Mouse (Mus musculus): ENCODE results near the gene Ascc1. TPM values are rescaled to one million over a fixed set of nuclear protein-coding genes. Genes with fewer than 3 reads are reported as not detected.

Ascc1 gene
- total RNA-seq, 2 experiments from 2014 or later, result 20.5 to 23.1 TPM

DNA sequence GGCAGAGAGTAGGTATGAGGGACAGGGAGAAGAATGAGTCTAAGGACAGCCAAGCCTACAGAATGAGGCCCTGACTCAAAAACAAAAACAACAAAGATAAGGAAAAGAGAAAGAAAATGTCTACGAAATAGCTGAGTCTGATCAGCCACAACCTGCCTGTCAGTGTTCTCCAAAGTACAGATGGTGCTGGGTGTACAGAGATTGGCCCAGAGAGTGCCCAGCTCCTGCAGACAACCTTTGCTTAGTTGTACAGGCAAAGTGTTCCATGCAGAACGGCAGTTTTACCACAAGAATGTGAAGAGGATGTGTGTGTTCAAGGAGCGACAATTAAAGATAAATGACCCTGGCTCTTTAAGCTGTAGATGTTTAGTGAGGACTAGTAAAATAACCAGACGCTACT, 50.5 kb downstream of the Ascc1 start:
- no peak for DNase-seq (ENCODE audit: low spot score)
- intact Hi-C loops (cut with DNase I), result no loop called here

DNA sequence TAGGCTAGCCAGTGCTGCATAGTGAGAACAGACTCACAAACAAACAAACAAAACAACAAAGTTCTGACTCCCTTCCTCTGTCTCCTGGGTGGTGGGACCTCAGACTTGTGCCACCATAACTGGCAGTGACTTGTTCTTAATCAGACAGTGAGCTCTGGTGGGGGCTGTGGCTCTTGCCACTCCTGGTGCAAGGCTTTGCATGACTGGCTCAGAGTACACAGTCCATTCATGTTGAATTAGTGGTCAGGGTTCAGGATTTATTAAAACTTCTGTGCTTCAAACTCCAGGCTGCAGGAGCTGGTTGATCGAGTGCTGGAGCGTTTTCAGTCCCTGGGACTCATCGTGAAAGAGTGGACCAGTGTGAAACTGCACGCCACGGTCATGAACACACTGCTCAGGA, 59.6 kb downstream of the Ascc1 start:
- intact Hi-C loops (cut with DNase I), result no loop called here

DNA sequence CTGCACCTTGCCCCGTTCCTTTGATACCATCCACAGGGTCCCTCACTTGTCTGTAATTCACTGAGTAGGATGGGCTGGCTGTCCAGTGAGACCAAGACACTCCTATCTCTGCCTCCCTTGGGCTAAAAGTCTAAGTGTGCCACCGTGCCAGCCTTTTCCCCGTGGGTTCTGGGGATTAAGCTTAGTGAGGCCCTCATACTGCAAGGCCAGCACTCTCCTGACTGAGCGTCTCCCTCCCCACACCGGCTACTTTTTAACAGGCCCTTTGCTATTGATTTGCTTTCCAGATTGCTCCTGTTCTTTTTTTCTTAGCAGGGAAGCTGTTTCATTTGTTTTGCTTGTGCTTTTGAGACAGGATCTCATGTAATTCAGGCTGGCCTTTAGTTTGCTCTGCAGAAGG, 60.3 kb downstream of the Ascc1 start:
- intact Hi-C loops (cut with DNase I), result no loop called here
- DNase-seq (ENCODE audit: low spot score), result no peak

More for the DNA sequence above, 59.6 kb downstream of the Ascc1 start:
- DNase-seq (ENCODE audit: low spot score), result no peak

DNA sequence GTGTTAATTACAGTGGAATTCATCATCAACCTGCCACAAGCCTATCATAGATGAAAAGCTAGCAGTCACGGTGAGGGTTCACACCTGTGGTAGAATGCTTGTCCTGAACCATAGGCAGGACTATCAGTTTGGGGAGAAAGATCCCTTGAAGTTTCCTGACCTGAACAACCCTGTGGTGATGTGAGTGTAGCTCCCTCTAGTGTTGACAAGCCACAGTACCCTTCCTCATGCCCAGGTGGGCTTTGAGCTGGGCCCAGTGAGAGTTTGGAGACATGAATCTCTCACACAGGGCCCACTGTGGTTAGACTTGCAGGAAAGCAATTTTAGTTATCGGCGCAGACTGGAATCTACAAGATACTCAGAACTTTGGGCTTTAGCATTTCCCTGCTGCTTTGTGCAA, 63.9 kb downstream of the Ascc1 start:
- intact Hi-C loops (cut with DNase I), result loop anchor here (1.0 to 5.0 kb wide), 3 partner anchors 49 to 173 kb away; partner anchors contain the start of genes Anapc16 and Ascc1
- no peak for DNase-seq (ENCODE audit: low spot score)

DNA sequence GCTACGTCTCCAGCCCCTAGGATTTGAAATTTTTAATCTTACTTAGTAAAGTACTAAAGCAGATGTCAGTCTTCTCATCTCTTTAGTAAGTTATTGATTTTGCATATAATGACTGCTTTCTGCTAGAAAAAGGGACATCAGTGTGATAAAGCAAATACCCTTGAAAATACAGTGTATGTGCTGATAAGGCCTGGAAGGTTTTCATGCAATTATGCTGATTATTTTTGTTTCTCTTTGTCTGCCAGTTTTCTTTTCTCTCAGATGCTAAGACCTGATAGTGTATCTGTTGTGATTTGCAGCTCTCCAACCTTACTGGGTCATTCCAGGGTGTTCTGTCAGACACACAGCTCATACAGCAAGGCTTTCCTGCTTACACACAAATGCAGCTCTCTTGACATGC, 72.6 kb downstream of the Ascc1 start:
- intact Hi-C loops (cut with DNase I), result no loop called here
- DNase-seq (ENCODE audit: low spot score), result no peak

DNA sequence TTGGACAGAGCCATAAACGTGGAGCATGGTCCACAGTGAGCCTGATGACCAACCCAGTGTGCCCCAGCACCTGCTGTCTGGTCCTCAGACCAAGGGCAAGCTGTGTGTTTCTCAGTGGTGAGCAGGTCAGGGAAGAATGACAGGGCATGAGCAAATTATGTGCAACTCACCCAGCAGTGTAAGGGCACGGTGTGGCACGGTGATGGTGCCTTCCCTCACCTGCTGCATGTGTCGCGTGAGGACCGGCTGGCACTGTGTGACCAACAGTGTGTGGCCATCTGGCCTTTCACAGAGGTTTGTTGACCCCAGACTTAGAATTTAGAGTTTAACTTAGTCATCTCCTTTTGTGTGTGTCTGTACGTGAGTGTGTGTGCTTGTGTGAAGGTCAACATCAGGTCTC, 74.6 kb downstream of the Ascc1 start:
- DNase-seq (ENCODE audit: low spot score), result no peak
- intact Hi-C loops (cut with DNase I), result no loop called here

DNA sequence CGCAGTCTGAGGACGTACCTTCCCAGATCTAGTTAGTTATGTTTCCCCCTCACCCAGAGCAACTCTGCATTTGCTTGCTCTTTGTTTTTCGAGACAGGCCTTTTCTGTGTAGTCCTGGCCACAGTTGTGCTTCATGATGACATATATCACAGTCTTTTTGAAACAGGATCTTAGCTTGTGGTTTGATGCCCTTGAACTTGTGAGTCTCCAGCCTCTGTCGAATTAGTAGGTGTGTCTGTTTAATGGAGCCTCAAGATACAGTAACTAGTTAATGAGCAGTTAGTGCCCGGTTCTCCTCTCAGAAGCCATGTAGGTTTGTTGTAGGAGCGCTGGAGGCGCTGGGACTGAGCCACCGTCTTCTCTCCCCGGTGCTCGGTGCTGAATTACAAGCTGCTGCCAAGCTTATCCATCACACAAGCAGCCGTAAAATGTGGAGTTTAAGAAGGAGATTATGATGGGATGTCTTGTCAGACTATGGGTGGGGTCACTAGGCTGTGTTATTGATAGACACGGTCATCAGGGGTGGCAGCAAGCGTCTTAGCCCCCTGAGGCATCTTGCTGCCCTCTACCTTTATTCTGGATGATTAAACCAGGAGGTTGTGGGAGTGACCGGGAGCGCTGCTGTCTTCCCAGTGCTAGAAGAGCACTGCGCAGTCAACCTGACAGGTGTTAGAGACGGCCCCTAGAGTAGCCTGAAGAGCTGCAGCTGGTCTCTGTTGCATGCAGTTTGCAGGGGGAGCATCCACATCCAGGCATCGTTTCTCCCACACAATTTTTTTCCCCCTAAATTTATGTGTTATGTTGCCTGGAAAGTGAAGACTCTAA, 75.3 kb downstream of the Ascc1 start:
- no peak for DNase-seq (ENCODE audit: low spot score)
- intact Hi-C loops (cut with DNase I), result no loop called here

DNA sequence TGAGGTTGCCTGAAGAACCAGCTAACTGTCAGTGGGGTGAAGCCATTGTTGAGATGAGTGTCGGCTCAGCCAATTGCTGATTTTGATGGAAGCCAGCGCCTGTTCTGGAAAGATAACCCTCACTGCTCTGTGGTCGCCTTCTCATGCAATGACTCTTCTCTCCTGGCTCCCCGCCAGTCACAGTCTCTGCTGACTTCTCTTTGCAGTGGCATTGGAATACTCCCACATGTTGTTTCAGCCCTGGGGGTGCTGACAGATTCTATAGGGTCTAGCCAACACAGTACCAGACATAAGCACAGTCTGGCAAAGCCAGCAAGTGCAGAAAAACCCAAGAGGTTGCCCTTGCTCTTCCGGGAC, 75.9 kb downstream of the Ascc1 start:
- DNase-seq (ENCODE audit: low spot score), result peak; percentile 36
- intact Hi-C loops (cut with DNase I), result no loop called here

DNA sequence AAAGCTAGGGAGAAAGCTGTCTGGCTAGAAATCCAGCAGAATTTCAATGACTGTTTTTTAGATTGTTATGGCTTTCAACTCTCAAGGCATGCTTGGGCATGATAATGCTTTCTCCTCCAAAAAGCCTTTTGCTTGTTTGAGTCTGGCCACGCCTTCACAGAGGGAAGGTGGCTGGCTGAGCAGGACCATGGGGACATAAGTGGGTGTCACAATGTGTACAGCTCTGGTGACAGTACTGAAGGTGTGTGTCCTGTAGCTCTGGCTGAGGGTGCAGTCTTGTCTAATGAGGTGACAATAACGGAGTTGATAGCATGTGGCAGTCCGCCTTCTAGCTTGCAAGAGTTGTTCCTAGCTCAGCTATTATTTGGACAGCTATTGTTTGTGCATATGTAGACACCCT, 77.6 kb downstream of the Ascc1 start:
- no peak for DNase-seq (ENCODE audit: low spot score)

DNA sequence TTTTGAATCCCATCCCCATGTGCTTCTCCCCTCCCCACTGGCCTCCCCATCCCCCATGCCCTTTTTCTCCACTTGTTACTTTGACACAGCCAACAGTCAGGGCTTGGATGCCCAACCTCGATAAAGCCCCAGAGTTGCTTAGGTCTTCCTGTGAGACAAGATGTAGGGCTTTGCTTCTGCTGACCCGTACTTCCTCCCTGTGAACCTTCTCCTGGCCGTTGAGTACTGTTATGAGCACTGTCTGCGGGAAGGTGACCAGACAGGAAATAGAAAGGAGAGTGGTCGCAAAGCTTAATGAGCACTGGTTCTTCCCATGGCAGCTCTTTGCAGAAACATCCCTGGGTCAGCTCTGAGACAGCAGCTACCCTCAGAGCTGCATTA, 78.0 kb downstream of the Ascc1 start:
- no peak for DNase-seq (ENCODE audit: low spot score)
- intact Hi-C loops (cut with DNase I), result no loop called here

More for the DNA sequence above, 77.6 kb downstream of the Ascc1 start:
- intact Hi-C loops (cut with DNase I), result no loop called here

DNA sequence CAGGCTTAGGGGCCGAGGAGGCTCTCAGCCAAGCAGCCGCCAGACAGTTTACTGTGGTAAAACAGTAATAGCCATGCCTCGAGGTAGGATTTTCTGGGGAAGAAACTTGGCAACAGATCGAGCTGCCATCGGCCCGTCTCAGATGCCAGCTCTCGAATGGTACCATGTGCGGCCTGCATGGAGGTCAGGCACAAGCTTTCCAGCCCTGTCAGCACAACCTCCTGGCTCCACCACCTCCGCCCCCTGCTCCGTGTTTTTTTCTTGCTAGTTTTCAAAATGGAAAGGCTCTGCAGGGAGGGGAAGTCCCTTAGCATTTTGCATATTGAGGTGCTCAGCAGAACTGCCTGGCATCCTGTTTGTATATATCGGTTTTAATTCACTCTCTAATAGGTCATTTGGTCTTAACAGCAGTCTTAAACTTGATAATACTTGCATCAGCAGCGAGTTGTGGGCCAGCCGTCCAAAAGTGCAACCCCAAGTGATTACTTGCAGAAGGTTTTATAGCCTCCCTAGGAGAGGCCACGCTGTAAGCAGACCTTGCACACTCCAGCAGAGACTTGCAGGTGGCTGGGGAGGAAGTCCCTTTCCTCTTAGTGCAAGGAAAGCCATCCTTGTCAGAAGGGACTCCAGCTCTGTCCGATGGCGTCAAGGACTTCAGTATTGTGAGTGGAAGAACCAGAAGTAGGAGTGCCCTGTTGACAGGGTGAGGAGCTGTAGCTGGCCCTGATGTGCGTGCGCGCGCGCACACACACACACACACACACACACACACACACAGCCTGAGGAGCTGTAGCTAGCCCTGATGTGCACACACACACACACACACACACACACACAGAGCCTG, 78.6 kb downstream of the Ascc1 start:
- DNase-seq (ENCODE audit: low spot score), result no peak
- intact Hi-C loops (cut with DNase I), result no loop called here

DNA sequence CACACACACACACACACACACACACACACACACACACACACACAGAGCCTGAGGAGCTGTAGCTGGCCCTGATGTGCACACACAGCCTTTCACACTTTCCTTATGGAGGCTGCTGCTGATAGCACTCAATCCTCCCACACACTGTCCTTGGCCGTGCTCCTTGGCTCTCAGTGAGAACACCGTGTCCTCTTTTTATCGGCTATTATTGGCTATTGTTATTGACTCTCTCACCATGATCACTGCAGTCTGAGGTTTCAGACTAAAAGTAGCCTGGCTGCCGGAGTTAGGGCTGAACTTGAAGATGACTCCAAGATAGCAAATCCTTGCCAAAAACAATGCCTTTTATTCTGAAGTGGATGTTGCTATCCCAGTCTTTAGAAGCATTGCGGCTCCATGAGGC, 79.3 kb downstream of the Ascc1 start:
- intact Hi-C loops (cut with DNase I), result no loop called here
- peak; percentile 85 for DNase-seq (ENCODE audit: low spot score)

DNA sequence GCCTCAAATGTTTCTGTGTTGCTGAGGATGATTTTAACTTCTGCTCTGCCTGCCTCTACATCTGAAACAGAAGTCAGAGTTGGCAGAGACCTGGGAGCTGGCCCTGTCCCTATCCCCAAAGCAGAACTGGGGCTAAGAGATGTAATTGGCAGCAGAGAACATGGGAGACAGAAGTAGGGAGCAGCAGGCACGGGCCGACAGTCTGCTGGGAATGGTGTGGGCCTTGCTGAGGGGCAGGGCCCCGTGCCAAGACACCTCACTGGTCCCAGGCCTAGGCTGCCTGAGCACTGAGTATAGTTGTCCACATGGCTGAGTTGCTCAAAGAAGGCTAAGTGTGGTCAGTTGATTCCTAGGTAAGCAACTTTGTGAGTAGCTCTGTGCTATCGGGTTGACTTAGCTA, 81.5 kb downstream of the Ascc1 start:
- no peak for DNase-seq (ENCODE audit: low spot score)
- intact Hi-C loops (cut with DNase I), result no loop called here

DNA sequence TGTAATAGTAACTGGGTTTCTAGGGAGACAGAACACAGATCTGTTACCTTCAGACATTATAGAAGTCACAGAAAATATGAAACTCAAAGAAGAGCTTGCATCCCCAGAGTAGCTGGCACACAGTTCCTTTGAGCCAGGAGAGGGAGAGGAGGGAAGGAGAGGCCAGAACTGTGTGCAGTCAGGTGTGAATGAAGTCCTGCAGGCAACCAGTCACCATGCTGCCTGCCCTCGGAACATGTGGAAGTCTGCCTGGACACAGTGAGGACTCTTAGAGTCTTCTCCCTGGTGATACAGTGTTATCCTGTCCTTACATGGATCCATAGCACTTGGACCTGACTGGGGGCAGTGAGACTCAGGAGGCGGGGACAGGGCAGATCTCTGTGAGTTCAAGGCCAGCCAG, 89.7 kb downstream of the Ascc1 start:
- intact Hi-C loops (cut with DNase I), result no loop called here
- no peak for DNase-seq (ENCODE audit: low spot score)

DNA sequence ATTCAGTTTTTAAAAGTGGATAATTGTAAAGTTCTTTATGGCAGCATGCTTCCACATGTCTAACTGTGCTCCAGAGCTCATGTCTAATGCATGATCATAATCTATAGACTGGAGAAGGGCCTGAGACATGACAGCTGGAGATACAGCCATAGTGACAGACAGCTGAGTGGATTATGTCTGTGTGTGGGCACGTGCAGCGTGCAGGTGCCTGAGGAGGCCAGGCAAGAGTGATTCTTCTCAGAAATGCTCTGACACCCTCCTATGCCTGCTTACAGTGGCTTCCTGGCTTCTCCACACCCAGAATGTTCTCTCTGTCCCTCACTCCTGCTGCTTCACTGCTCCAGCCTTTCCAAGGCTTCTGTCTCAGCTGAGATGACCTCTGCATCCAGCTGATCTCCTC, 91.1 kb downstream of the Ascc1 start:
- intact Hi-C loops (cut with DNase I), result no loop called here
- DNase-seq (ENCODE audit: low spot score), result no peak

DNA sequence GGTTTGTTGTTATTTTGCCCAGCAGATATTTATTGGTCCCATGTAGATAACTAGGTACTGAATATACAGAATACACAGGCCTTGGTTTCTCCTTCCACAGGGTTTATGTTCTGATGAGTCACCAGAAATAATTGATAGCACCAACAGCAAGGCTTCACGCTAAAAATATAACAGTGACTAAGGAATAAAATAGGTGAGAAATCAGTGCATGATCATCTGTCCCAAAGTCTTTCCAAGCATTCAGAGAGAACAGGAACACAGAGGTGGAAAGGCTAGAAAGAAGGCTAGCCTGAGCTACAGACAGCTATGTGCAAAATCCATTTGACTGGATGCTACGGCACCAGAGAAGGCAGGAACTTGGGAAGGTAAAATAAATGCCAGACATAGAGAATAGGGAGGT, 93.0 kb downstream of the Ascc1 start:
- no peak for DNase-seq (ENCODE audit: low spot score)
- intact Hi-C loops (cut with DNase I), result no loop called here

DNA sequence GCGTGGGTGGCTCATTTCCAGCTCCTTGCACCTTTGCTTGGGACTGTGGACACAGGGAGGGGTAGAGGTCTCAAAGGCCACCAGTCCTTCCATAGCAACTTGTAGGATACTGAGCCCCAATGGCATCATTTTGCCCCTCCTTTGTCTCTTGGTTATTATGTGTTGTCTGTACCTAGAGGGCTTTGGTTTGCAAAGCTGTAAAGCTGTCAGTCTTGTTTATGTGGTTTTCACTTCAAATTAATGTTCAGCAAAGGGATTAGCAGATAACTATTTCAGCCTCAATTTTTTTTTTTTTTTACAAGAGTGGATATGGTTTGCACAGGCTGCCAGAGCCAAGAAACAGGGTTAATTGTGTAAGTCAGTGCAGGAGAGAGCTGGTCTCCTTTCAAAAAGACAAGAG, 93.7 kb downstream of the Ascc1 start:
- intact Hi-C loops (cut with DNase I), result no loop called here

DNA sequence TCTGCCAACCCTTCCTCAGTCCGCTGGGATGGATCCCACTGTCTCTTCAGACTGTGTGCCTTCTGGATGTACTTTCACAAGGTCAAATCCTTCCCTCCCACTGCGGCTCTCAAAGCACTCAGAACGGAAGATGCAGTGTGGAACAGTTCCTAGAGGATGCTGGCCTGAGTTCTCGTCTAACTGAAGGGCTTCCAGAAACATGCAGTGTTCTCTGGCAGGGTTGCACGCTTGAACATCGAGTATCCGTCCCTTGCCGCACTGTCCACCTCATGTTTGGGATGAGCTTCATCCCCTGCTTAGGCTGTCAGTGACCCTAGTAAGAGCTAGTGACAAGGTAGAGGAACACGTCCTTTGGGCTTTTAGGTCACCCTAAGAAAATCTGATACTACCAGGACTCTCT, 94.5 kb downstream of the Ascc1 start:
- intact Hi-C loops (cut with DNase I), result no loop called here
- DNase-seq (ENCODE audit: low spot score), result no peak

More for the DNA sequence above, 93.7 kb downstream of the Ascc1 start:
- no peak for DNase-seq (ENCODE audit: low spot score)

DNA sequence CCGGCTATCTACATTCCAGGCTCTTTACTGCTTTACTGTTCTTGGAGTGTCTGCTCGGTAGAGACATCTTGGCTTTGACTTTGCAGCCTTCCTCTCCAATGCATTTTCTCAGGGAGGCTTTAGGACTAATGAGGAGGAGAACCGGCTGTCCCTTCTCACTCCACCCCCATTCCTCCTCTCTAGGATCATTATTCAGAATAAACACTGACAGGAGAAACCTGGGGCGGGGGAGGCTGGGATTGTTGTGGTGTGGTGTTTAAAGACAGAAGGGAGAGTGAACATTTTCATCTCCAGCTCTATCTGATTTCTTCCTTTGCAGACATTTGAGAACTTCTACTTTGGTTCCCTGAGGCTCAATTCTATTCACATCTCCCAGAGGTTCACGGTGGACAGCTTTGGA, 95.2 kb downstream of the Ascc1 start:
- intact Hi-C loops (cut with DNase I), result no loop called here
- no peak for DNase-seq (ENCODE audit: low spot score)

DNA sequence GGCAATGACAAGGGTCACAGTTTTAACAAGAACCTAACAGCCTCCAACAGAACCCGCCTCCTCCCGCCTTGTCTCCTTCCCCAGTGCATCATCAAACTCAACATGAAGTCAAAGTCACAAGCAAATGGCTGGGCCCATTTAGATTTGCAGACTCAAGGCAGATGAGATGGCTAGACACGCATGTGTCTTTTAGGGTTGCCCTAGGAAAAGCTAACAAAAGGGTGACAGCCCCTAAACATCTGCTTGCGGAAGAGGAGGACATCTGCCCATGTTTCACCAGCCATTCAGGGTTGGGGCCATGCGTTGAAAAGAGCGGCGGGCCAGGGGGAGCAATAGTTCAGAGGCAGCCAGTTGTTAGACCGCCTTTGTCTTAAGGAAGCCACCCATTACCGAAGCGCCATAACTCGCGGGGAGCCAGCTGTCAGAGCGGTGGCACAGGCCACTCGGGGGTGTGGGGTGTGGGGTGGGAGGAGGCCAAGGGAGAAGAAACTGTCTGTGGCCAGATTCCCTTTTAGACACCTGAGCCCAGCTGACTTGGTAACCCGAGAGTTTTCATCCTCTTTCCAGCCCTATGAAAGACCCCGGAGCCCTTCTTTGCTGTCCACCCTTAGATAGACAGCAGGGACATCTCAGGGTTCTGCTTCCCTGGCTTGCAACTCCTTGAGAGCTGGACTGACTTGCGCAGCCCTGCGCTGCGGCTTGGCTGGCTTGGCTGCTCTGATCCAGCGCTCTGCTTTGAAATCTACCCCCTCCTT, 103.0 kb downstream of the Ascc1 start:
- no peak for DNase-seq (ENCODE audit: low spot score)
- intact Hi-C loops (cut with DNase I), result no loop called here

DNA sequence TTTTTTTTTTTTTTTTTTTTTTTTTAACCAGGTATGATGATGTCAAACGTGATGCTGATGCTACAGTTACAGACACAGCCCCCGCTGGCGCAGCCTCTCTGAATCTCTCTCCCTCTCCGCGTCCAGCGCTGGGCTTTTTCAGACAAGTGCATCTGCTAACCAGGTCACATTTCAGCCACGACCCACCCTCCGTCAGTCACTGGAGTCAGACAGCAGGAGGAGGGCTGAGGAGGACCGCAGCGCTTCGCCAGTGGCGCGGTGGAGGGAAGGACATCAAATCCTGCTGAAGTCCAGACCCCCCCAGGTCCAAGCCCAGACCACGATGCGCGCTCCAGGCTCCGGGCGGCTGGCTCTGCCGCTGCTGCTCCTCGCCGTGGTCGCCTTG, 103.5 kb downstream of the Ascc1 start, which contains the start of gene Spock2:
Spock2 (plus strand) TSS at position 74 of the 385 bp plus-strand sequence.
- DNase-seq (ENCODE audit: low spot score), result no peak
- intact Hi-C loops (cut with DNase I), result no loop called here
